Mouse (Mus musculus): Measurements from ENCODE around the gene Perm1.

DNA sequence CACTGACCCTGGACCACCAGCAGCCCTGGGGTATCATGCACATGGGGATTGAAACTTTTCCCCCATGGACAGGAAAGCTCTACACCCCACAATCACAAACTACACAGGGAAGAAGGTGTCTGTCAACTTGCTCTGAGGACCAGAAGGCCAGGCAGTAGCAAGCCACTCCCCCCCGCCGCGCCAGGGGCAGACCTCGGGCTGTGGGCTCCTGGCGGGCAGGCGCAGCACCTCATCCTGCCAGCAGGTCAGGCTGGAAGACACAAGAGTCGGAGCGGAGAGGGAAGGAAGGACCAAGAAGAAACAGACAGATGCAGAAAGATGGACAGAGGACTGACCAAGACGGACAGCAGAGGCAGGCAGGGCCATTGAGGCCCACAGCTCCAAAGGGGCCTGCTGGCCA, 38.0 kb upstream of the Perm1 start:
- TF ChIP-seq POLR2A (IDR thresholded peaks at IDR 0.05; ENCODE audit: control insufficient read depth, extremely low read depth, insufficient read depth, low read length, poor library complexity) (no peak), CTCF (IDR thresholded peaks at IDR 0.05; ENCODE audit: borderline replicate concordance, control insufficient read depth, extremely low read depth, insufficient read depth, low read length, poor library complexity) (no peak)
